ENCODE assay signal across 8 mouse cellular contexts in the genomic region with DNA sequence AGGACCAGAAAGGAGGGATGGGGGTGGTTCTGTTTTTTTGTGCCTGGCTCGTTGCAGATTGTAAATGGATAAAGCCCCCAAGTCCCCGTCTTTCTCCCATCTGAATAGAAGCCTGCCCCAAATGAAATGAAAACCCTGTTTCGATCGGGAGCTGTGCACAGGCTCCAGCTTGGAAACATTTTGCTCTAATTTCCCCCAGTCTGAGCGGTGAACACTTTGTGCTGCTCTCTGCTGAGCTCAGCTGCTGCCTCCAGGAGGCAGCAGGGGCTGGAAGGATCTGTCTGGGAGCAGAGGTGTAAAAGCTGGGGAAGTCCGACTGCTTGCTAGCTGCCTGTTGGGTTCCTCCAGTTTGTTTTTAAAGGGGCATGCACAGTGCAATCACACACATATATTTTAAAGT. TPM values are rescaled to one million over a fixed set of nuclear protein-coding genes. Genes with fewer than 3 reads are reported as not detected.
A peak's percentile ranks its signal among the peaks of the same experiment; 100 is the strongest.
DNase-seq lines count a peak whose midpoint lies in the region; ATAC-seq and TF ChIP-seq lines count a peak whose summit lies in the region.

No protein-coding gene starts in this region.

- TF ChIP-seq CTCF in C2C12 (IDR thresholded peaks at IDR 0.05; ENCODE audit: control insufficient read depth, insufficient read depth, insufficient read length): peak; percentile 66
- TF ChIP-seq CTCF in forebrain, postnatal 0 days (IDR thresholded peaks at IDR 0.05; ENCODE audit: low read depth): peak; percentile 76
- peak; percentile 29; the same call in 1 of the 2 replicates for TF ChIP-seq CTCF in testis, adult 2 months (IDR thresholded peaks at IDR 0.05; ENCODE audit: control insufficient read depth, insufficient read depth, insufficient replicate concordance, low read depth, low read length)

- H3K4me1 ChIP-seq in forebrain, postnatal 0 days (ENCODE audit: insufficient read depth): peaks cover 15% of the 10 kb centered on the region; the same call in 1 of the 2 replicates
- peaks cover 44% of the 10 kb centered on the region for H3K4me1 ChIP-seq in hindbrain, embryonic 16.5 days (ENCODE audit: control insufficient read depth, insufficient read depth, low read depth, low read length)
- peaks cover 57% of the 10 kb centered on the region for H3K4me1 ChIP-seq in midbrain, embryonic 11.5 days (ENCODE audit: control insufficient read depth, insufficient read depth, low read length)
- H3K4me1 ChIP-seq in testis, adult 2 months (ENCODE audit: control insufficient read depth, insufficient read depth, low read length): peaks cover 8% of the 10 kb centered on the region

- H3K4me3 ChIP-seq in C2C12 (ENCODE audit: insufficient read depth, poor library complexity, severe bottlenecking): peak overlapping the region; percentile 43
- H3K4me3 ChIP-seq in forebrain, postnatal 0 days (ENCODE audit: low read depth, low read length): peak overlapping the region; percentile 42
- H3K4me3 ChIP-seq in hindbrain, embryonic 16.5 days (ENCODE audit: low read length): peak overlapping the region; percentile 52
- peak overlapping the region; percentile 67 for H3K4me3 ChIP-seq in midbrain, embryonic 11.5 days (ENCODE audit: low read depth, low read length)
- H3K4me3 ChIP-seq in testis, adult 2 months (ENCODE audit: control insufficient read depth, low read depth, low read length): peak overlapping the region; percentile 40; the same call in 1 of the 2 replicates

- H3K9me3 ChIP-seq in forebrain, postnatal 0 days (ENCODE audit: low read length): no peaks in the 10 kb centered on the region
- no peaks in the 10 kb centered on the region for H3K9me3 ChIP-seq in hindbrain, embryonic 16.5 days (ENCODE audit: control insufficient read depth, low read length)
- H3K9me3 ChIP-seq in midbrain, embryonic 11.5 days (ENCODE audit: control insufficient read depth, low read length): no peaks in the 10 kb centered on the region

- no peaks in the 10 kb centered on the region for H3K27me3 ChIP-seq in C2C12 (ENCODE audit: control insufficient read depth, insufficient read depth, insufficient read length)
- H3K27me3 ChIP-seq in forebrain, postnatal 0 days (ENCODE audit: insufficient read depth, low read length): peaks cover 9% of the 10 kb centered on the region; the same call in 1 of the 2 replicates
- H3K27me3 ChIP-seq in hindbrain, embryonic 16.5 days (replicated peaks; ENCODE audit: control insufficient read depth, insufficient read depth, low read length): peaks cover 3% of the 10 kb centered on the region
- no peaks in the 10 kb centered on the region for H3K27me3 ChIP-seq in midbrain, embryonic 11.5 days (ENCODE audit: control insufficient read depth, insufficient read depth, low read length)
- H3K27me3 ChIP-seq in testis, adult 2 months (ENCODE audit: control insufficient read depth, insufficient read depth, low read length): no peaks in the 10 kb centered on the region

- H3K79me2 ChIP-seq in C2C12 (ENCODE audit: control insufficient read depth, insufficient read depth): peaks cover 64% of the 10 kb centered on the region

- WGBS in forebrain, postnatal 0 days: 3% methylated on average over 6 of the region's 6 CpGs
- WGBS in hindbrain, embryonic 16.5 days: 3% methylated on average over 6 of the region's 6 CpGs
- 0% methylated on average over 6 of the region's 6 CpGs for WGBS in midbrain, embryonic 11.5 days

- H3K36me3 ChIP-seq in C2C12 (ENCODE audit: control insufficient read depth, insufficient read depth): peaks cover 8% of the 10 kb centered on the region
- no peaks in the 10 kb centered on the region for H3K36me3 ChIP-seq in forebrain, postnatal 0 days (ENCODE audit: insufficient read depth)
- H3K36me3 ChIP-seq in hindbrain, embryonic 16.5 days (ENCODE audit: control insufficient read depth, insufficient read depth, low read length): no peaks in the 10 kb centered on the region
- no peaks in the 10 kb centered on the region for H3K36me3 ChIP-seq in midbrain, embryonic 11.5 days (ENCODE audit: control insufficient read depth, insufficient read depth, low read length)
- no peaks in the 10 kb centered on the region for H3K36me3 ChIP-seq in testis, adult 2 months (ENCODE audit: control insufficient read depth, insufficient read depth, low read length)

- H3ac ChIP-seq in C2C12 (ENCODE audit: control insufficient read depth, insufficient read length, low read depth): peak overlapping the region; percentile 82

- peak overlapping the region; percentile 70 for H3K27ac ChIP-seq in forebrain, postnatal 0 days (ENCODE audit: low read depth, low read length)
- H3K27ac ChIP-seq in hindbrain, embryonic 16.5 days (ENCODE audit: low read depth, low read length): peak overlapping the region; percentile 62
- peak overlapping the region; percentile 90 for H3K27ac ChIP-seq in midbrain, embryonic 11.5 days (ENCODE audit: low read depth, low read length)
- peak overlapping the region; percentile 61; the same call in 1 of the 2 replicates for H3K27ac ChIP-seq in testis, adult 2 months (ENCODE audit: control insufficient read depth, insufficient read depth, low read depth, low read length)

- peak; percentile 64 for ATAC-seq in forebrain, postnatal 0 days
- ATAC-seq in hindbrain, embryonic 16.5 days: peak; percentile 75
- ATAC-seq in midbrain, embryonic 11.5 days (ENCODE audit: low FRiP score): peak; percentile 49

- peak overlapping the region; percentile 47 for H3K4me2 ChIP-seq in forebrain, postnatal 0 days (ENCODE audit: low read depth)
- H3K4me2 ChIP-seq in hindbrain, embryonic 16.5 days (ENCODE audit: low read length): peak overlapping the region; percentile 70
- peak overlapping the region; percentile 68 for H3K4me2 ChIP-seq in midbrain, embryonic 11.5 days

- peaks cover 53% of the 10 kb centered on the region for H3K79me3 ChIP-seq in C2C12 (ENCODE audit: low read depth)

- DNase-seq in ZHBTc4 (ENCODE audit: low read depth, low spot score): peak; percentile 58
- peak; percentile 81 for DNase-seq in forebrain, postnatal 0 days
- DNase-seq in left cerebral cortex, postnatal 36 days (ENCODE audit: low spot score in 2 of 2): peak; percentile 53 to 54
- DNase-seq in midbrain, embryonic 11.5 days (ENCODE audit: low spot score, missing footprints): peak; percentile 95
- DNase-seq in B cell, adult 2 months: no peak

- H3K9ac ChIP-seq in forebrain, postnatal 0 days: peak overlapping the region; percentile 46
- peak overlapping the region; percentile 70 for H3K9ac ChIP-seq in hindbrain, embryonic 16.5 days (ENCODE audit: low read depth, low read length)
- H3K9ac ChIP-seq in midbrain, embryonic 11.5 days (ENCODE audit: low read length): peak overlapping the region; percentile 86

- TF ChIP-seq POLR2A in testis, adult 2 months (IDR thresholded peaks at IDR 0.05; ENCODE audit: control insufficient read depth, low read depth, low read length): no peak

- intact Hi-C loops in left cerebral cortex, postnatal 36 days (cut with DNase I): loop anchor here (2.0 to 10.0 kb wide), 2 partner anchors 160 to 384 kb away; no protein-coding TSS in a partner anchor

TF ChIP-seq in C2C12, 6 proteins besides CTCF, POLR2A, EP300 and RAD21:
- no peak for TF ChIP-seq MAX (IDR thresholded peaks at IDR 0.05)
- TF ChIP-seq CEBPB (IDR thresholded peaks at IDR 0.05; ENCODE audit: low read depth): no peak
- TF ChIP-seq MYOD1 (IDR thresholded peaks at IDR 0.05; ENCODE audit: control insufficient read depth, insufficient read length, low read depth): no peak
- TF ChIP-seq MYOG (IDR thresholded peaks at IDR 0.05; ENCODE audit: control insufficient read depth, extremely low read depth, insufficient read length): no peak
- no peak for TF ChIP-seq USF1 (IDR thresholded peaks at IDR 0.05; ENCODE audit: low read depth)
- no peak for TF ChIP-seq FOSL1 (IDR thresholded peaks at IDR 0.05; ENCODE audit: insufficient read depth, low read length, poor library complexity, severe bottlenecking)

RNA-seq across cellular contexts. Expression of a gene that starts 1.4 kb away (rescaled TPM):
- polyA plus RNA-seq in C2C12 (2012; fragmentation: generic; extraction: Trizol): 14.5 TPM
- 7.3 and 10.0 TPM in 2 replicates for total RNA-seq in forebrain, postnatal 0 days (2014; rRNA removed)
- polyA plus RNA-seq in forebrain, postnatal 0 days (2015; fragmentation: Nextera tagmentation; extraction: Ambion mirVana): 10.2 and 11.9 TPM in 2 replicates
- polyA plus RNA-seq in hindbrain, embryonic 16.5 days (2015; fragmentation: Nextera tagmentation; extraction: Ambion mirVana): 10.8 and 11.5 TPM in 2 replicates
- total RNA-seq in left cerebral cortex, postnatal 36 days (2021): 1 to 10 TPM; 6.3 to 7.7 TPM
- polyA plus RNA-seq in midbrain, embryonic 11.5 days (2014; fragmentation: Nextera tagmentation; extraction: Ambion mirVana): 28.4 and 29.4 TPM in 2 replicates
- 9.5 and 13.1 TPM in 2 replicates for polyA plus RNA-seq in testis, adult 2 months (2012; rRNA removed)

RNA-seq across cellular contexts. Expression of a gene that starts 52.0 kb away (rescaled TPM):
- polyA plus RNA-seq in C2C12 (2012; fragmentation: generic; extraction: Trizol): not detected
- 0.52 and 0.92 TPM in 2 replicates for total RNA-seq in forebrain, postnatal 0 days (2014; rRNA removed)
- polyA plus RNA-seq in forebrain, postnatal 0 days (2015; fragmentation: Nextera tagmentation; extraction: Ambion mirVana): 0.60 and 1.5 TPM in 2 replicates
- polyA plus RNA-seq in hindbrain, embryonic 16.5 days (2015; fragmentation: Nextera tagmentation; extraction: Ambion mirVana): 0.98 and 1.3 TPM in 2 replicates
- total RNA-seq in left cerebral cortex, postnatal 36 days (2021): 1 to 10 TPM in 1 of 2 experiments, under 1 TPM in 1; 0.34 to 1.0 TPM
- 0.18 TPM in 1 of 2 replicates, not detected in the other for polyA plus RNA-seq in midbrain, embryonic 11.5 days (2014; fragmentation: Nextera tagmentation; extraction: Ambion mirVana)
- polyA plus RNA-seq in testis, adult 2 months (2012; rRNA removed): 16.8 and 19.1 TPM in 2 replicates

Comparison
In these comparisons a context has a peak if more than half of its experiments do, and no peak if none do; other contexts are left out.
1. DNase-seq: peak in ZHBTc4 (single experiment), forebrain, postnatal 0 days (single experiment), left cerebral cortex, postnatal 36 days (2 of 2) and midbrain, embryonic 11.5 days (single experiment); none in B cell, adult 2 months (0 of 2).
2. Peak in every context shown above with its lines, with median percentiles within 50 percentile points of each other: H3K4me3 ChIP-seq, CTCF ChIP-seq, ATAC-seq, H3K27ac ChIP-seq, H3K4me2 ChIP-seq and H3K9ac ChIP-seq.